Mouse (Mus musculus) spleen, adult 2 months (tissue): ENCODE data around the gene Ccdc194. TPM values are rescaled to one million over a fixed set of nuclear protein-coding genes. Genes with fewer than 3 reads are reported as not detected.

Experiments used
- DNase-seq, 2 experiments: peaks; one replicate each; pipeline versions ENCODE4 v3.0.0 to v3.0.0-alpha.2; 2012 to 2021; ENCODE audit warnings: low spot score in 2 of 2, low read depth in 1 of 2
- H3K27ac ChIP-seq: fragments of 200-500 bp; 2 replicates; pipeline ENCODE4 v1.5.1; 2012; ENCODE audit warnings: low read length, inconsistent platforms; ENCODE audit not compliant: insufficient read depth
- H3K27me3 ChIP-seq: fragments of 200-500 bp; 2 replicates; pipeline ENCODE4 v1.6.1; 2012; ENCODE audit warnings: mild to moderate bottlenecking, moderate library complexity, low read length, inconsistent platforms; ENCODE audit not compliant: control insufficient read depth, insufficient read depth
- H3K36me3 ChIP-seq: fragments of 200-500 bp; 2 replicates; pipeline ENCODE4 v1.6.1; 2012; ENCODE audit warnings: mild to moderate bottlenecking, low read length, inconsistent platforms; ENCODE audit not compliant: control insufficient read depth, insufficient read depth
- H3K4me1 ChIP-seq: fragments of 200-500 bp; 2 replicates; pipeline ENCODE4 v1.6.1; 2011; ENCODE audit warnings: inconsistent platforms; ENCODE audit not compliant: control insufficient read depth, insufficient read depth, insufficient read length
- H3K4me3 ChIP-seq: fragments of 200-500 bp; 2 replicates; pipeline ENCODE4 v1.5.1; 2011; ENCODE audit warnings: mild to moderate bottlenecking, inconsistent platforms; ENCODE audit not compliant: insufficient read depth, insufficient read length; ENCODE audit errors: extremely low read depth
- CTCF ChIP-seq: fragments of 200-500 bp; IDR thresholded peaks from 2 replicates; pipeline ENCODE4 v1.5.1; 2011; ENCODE audit warnings: mild to moderate bottlenecking, inconsistent platforms; ENCODE audit not compliant: insufficient read depth, insufficient read length, insufficient replicate concordance; ENCODE audit errors: extremely low read depth
- POLR2A ChIP-seq: fragments of 200-500 bp; IDR thresholded peaks from 2 replicates; pipeline ENCODE4 v1.6.1; 2011; ENCODE audit warnings: low read depth, low read length, inconsistent platforms
- WGBS: fragments of 180-500 bp; shearing (Covaris S2); methylation state at CpG from one replicate; pipeline ENCODE4 v1.1.7; 2018; 5-methylcytosine and 5-hydroxymethylcytosine counted together
- polyA plus RNA-seq: library from polyadenylated mRNA; depleted of rRNA; stranded (reverse); fragments of >200 nt; gene quantifications from 2 replicates; pipeline ENCODE4 v1.2.3, GENCODE M21; 2012

Ccdc194 gene
- polyA plus RNA-seq, 1 experiment = 0.08 TPM

GRCm38 (mm10) chr8:71562751-71563150 is 37.2 kb upstream of the Ccdc194 start:
- H3K27me3 ChIP-seq = no peaks in the 10 kb centered on the region
- peak; percentile 38 to 81 for DNase-seq
- H3K4me1 ChIP-seq = peaks cover 11% of the 10 kb centered on the region
- H3K27ac ChIP-seq = no peak overlapping the region
- TF ChIP-seq POLR2A = no peak
- TF ChIP-seq CTCF = peak; percentile 89
- 1% methylated on average over 33 of the region's 33 CpGs for WGBS
- H3K4me3 ChIP-seq = no peak overlapping the region; the same call in 1 of the 2 replicates
- no peaks in the 10 kb centered on the region for H3K36me3 ChIP-seq

GRCm38 (mm10) chr8:71561401-71561800 is 35.9 kb upstream of the Ccdc194 start:
- TF ChIP-seq POLR2A (no peak), CTCF (peak; percentile 94; the same call in 1 of the 2 replicates)
- H3K27ac ChIP-seq = no peak overlapping the region
- peak; percentile 58 to 72 for DNase-seq
- no peaks in the 10 kb centered on the region for H3K27me3 ChIP-seq
- H3K4me3 ChIP-seq = no peak overlapping the region
- peaks cover 11% of the 10 kb centered on the region for H3K4me1 ChIP-seq
- WGBS = 5% methylated on average over 15 of the region's 15 CpGs
- no peaks in the 10 kb centered on the region for H3K36me3 ChIP-seq

GRCm38 (mm10) chr8:71560765-71561164 is 35.3 kb upstream of the Ccdc194 start:
- TF ChIP-seq CTCF (no peak), POLR2A (no peak)

GRCm38 (mm10) chr8:71560071-71560470 is 34.6 kb upstream of the Ccdc194 start:
- no peaks in the 10 kb centered on the region for H3K36me3 ChIP-seq
- H3K4me1 ChIP-seq = peaks cover 11% of the 10 kb centered on the region
- DNase-seq = no peak
- 81% methylated on average over 3 of the region's 3 CpGs for WGBS
- TF ChIP-seq CTCF (no peak), POLR2A (no peak)
- H3K27me3 ChIP-seq = no peaks in the 10 kb centered on the region
- no peak overlapping the region for H3K4me3 ChIP-seq
- H3K27ac ChIP-seq = no peak overlapping the region

More at GRCm38 (mm10) chr8:71560765-71561164, 35.3 kb upstream of the Ccdc194 start:
- WGBS = 93% methylated on average over 5 of the region's 5 CpGs
- no peaks in the 10 kb centered on the region for H3K36me3 ChIP-seq
- peaks cover 11% of the 10 kb centered on the region for H3K4me1 ChIP-seq
- H3K27ac ChIP-seq = no peak overlapping the region
- no peak overlapping the region for H3K4me3 ChIP-seq
- DNase-seq = no peak
- no peaks in the 10 kb centered on the region for H3K27me3 ChIP-seq

GRCm38 (mm10) chr8:71558958-71559690 is 33.6 kb upstream of the Ccdc194 start:
- Histone ChIP-seq H3K27me3 (no peaks in the 10 kb centered on the region), H3K36me3 (no peaks in the 10 kb centered on the region), H3K27ac (0 out of 2 replicates have a peak overlapping the region, but pooled peaks have one; percentile 29), H3K4me3 (peak overlapping the region; percentile 58; the same call in 1 of the 2 replicates), H3K4me1 (peaks cover 11% of the 10 kb centered on the region)
- TF ChIP-seq POLR2A (no peak), CTCF (0 out of 2 replicates have a peak, but pooled peaks have one; percentile 10)
- DNase-seq = peak; percentile 53 to 66
- WGBS = 5% methylated on average over 24 of the region's 24 CpGs

GRCm38 (mm10) chr8:71558071-71558957 is 32.8 kb upstream of the Ccdc194 start, which contains the start of gene Tmem221:
Gene Tmem221, minus strand, starts transcription at chr8:71558871.
- no peaks in the 10 kb centered on the region for H3K36me3 ChIP-seq
- peaks cover 11% of the 10 kb centered on the region for H3K4me1 ChIP-seq
- no peaks in the 10 kb centered on the region for H3K27me3 ChIP-seq
- TF ChIP-seq CTCF (no peak), POLR2A (peak; percentile 16; the same call in 1 of the 2 replicates)
- WGBS = 4% methylated on average over 70 of the region's 70 CpGs
- peak within 1 kb of the TSS; percentile 29; the same call in 1 of the 2 replicates for H3K27ac ChIP-seq
- H3K4me3 ChIP-seq = peak within 1 kb of the TSS; percentile 58
- DNase-seq = no peak

- no peaks in the 10 kb centered on the region for H3K27me3 ChIP-seq
- no peak overlapping the region for H3K27ac ChIP-seq
- no peak for TF ChIP-seq POLR2A
- no peak for TF ChIP-seq CTCF
- peaks cover 7% of the 10 kb centered on the region for H3K4me1 ChIP-seq
- WGBS = 85% methylated on average over 2 of the region's 2 CpGs
- H3K36me3 ChIP-seq = no peaks in the 10 kb centered on the region
- DNase-seq = no peak
- no peak overlapping the region for H3K4me3 ChIP-seq
These were observed 29.1 kb upstream of the Ccdc194 start for GRCm38 (mm10) chr8:71554644-71555043.
